Mouse (Mus musculus): Measurements from ENCODE around the gene Cacna2d2.
A peak's percentile ranks its signal among the peaks of the same experiment; 100 is the strongest.

Gene Cacna2d2

DNA sequence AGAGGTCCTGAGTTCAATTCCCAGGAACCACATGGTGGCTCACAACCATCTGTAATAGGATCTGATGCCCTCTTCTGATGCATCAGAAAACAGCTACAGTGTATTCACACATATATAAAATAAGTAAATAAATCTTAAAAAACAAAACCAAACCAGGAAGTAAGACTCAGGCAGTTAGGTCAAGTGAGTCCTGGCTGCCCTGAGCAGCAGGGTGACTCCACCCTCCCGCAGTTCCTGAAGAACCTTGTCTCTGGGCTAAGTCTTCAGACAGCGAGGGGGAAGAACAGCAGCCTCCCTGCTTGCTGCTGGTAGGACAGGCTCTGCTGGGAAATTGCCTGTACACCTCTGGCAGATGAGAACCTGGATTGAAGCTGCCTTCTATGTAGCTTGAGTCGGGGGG is 156.9 kb downstream of the Cacna2d2 start:
- TF ChIP-seq GATA4 (IDR thresholded peaks at IDR 0.05; ENCODE audit: insufficient replicate concordance, low read length): no peak

DNA sequence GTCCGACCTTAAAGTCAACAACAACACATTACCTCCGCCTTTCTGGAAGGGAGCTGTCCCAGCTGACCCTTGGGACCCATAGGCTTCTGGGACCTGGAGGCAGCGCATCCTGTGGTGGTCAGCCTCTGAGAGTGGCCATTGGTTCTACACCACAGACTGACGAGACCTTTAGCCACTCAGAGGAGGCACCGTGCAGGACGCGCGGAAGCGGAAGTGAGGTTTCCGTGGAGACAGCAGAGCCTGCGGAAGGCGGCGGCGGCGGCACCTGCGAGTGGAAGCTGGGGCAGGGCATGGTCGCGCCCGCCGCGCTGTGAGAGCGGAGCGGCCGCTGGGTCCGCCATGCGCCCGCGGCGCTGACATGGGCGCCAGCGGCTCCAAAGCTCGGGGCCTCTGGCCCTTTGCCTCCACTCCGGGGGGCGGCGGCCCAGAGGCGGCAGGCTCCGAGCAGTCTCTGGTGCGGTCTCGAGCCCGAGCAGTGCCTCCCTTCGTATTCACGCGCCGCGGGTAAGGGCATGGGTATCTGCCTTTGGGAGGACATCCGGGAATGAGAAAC is 163.7 kb downstream of the Cacna2d2 start, which contains the start of gene Tusc2:
Gene Tusc2 (plus strand): TSS at position 227 of the 553 bp plus-strand sequence.
- no peak for TF ChIP-seq GATA4 (IDR thresholded peaks at IDR 0.05; ENCODE audit: insufficient replicate concordance, low read length)

DNA sequence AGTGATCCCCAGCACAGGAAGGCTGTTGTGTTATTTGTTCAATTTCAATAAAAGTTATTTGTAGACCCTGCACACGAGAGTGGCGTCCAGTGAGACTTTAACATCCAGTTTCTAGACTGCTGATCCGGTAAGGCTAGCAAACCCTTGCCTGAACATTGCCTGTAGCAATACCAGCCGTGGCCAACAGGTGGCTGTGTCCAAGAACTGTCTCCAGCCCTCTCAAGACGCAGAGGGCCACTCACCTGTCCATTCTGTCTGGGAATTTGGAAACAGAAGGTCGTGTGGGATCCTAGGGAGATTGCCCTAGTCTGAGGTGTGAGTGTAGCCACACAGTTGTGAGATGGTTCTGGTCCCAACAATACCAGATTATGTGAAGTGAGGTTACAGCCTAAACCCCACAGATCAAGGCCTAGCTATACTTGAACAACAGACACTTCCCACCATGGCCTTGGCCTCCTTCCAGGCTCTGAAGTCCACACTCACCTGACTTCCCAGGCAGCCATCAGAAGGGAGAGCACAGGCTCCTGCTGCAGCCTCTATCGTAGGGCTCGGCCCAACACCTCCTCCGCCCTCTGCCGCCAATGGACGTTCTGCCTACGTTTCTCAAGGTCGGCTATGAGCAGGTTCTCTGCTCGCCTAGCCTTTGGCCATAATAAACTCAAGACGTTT is 166.8 kb downstream of the Cacna2d2 start:
- TF ChIP-seq GATA4 (IDR thresholded peaks at IDR 0.05; ENCODE audit: insufficient replicate concordance, low read length): no peak

GRCm38 (mm10) chr9:107566855-107567254 is 167.4 kb downstream of the Cacna2d2 start:
- peak; percentile 97 for TF ChIP-seq GATA4 (IDR thresholded peaks at IDR 0.05; ENCODE audit: insufficient replicate concordance, low read length)

GRCm38 (mm10) chr9:107567702-107568319 is 168.4 kb downstream of the Cacna2d2 start, which contains the start of gene Hyal2:
Gene Hyal2 (plus strand): TSS chr9:107567945.
- peak; percentile 69; the same call in 1 of the 2 replicates for TF ChIP-seq GATA4 (IDR thresholded peaks at IDR 0.05; ENCODE audit: insufficient replicate concordance, low read length)

GRCm38 (mm10) chr9:107568331-107569261 is 169.2 kb downstream of the Cacna2d2 start:
- TF ChIP-seq GATA4 (IDR thresholded peaks at IDR 0.05; ENCODE audit: insufficient replicate concordance, low read length): no peak

DNA sequence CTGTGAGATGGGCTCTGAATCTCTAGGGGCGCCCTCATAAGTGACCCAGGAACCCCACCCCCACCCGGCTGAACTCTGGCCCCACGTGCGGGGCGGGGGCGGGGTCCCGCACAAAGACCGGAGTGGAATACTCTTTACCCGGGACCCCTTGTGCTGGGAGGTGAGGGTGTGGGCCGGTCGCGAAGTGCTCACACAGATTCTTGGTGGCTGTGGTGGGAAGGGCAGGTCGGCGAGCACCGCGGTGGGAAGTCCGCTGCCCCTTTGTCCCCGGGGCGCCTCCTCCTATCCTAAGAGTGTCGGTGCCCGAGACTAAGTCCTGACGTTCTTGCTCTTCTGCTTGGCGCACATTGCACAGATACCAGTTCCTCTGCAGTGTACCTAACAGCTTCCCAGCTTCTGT is 169.9 kb downstream of the Cacna2d2 start:
- TF ChIP-seq GATA4 (IDR thresholded peaks at IDR 0.05; ENCODE audit: insufficient replicate concordance, low read length): peak; percentile 43; the same call in 1 of the 2 replicates

GRCm38 (mm10) chr9:107570016-107570415 is 170.6 kb downstream of the Cacna2d2 start:
- no peak for TF ChIP-seq GATA4 (IDR thresholded peaks at IDR 0.05; ENCODE audit: insufficient replicate concordance, low read length)

DNA sequence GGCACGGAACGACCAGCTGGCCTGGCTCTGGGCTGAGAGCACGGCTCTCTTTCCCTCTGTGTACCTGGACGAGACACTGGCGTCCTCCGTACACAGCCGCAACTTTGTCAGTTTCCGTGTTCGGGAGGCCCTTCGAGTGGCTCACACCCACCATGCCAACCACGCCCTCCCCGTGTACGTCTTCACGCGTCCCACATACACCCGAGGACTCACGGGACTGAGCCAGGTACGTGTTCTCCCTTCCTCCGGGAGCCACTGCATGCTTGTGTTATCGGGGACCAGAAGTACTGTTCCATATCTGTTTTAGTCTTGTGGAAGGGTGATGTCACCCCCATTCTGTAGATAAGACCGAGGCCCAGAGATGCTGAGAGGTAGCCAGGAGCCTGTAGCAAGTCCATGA is 171.4 kb downstream of the Cacna2d2 start:
- TF ChIP-seq GATA4 (IDR thresholded peaks at IDR 0.05; ENCODE audit: insufficient replicate concordance, low read length): no peak

DNA sequence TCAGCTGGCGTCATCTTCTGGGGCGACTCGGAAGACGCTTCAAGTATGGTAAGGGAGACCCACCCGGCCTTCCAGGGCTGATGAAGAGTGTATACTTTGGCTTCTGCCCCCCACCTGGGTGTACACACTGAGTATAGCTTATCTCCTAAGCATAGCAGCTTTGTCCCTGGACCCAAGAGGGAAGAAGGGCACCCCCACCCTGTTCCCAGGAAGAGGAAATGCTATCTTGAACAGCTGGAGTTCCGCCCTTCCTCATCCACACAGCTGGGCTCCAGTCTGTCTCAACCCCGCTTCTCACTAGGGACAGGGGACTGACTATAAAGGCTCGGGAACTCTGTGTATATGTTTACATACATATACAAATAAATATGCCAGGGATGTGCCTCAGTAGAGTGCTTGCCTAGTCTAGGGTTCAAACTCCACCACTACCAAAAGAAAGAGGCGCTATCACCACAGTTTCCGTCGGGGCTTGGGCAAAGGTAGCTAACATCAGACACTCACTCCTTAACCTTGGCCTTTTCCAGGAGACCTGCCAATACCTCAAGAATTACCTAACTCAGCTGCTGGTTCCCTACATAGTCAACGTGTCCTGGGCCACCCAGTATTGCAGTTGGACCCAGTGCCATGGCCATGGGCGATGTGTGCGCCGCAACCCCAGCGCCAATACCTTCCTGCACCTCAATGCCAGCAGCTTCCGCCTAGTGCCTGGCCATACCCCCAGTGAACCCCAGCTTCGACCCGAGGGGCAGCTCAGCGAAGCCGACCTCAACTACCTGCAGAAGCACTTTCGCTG is 172.3 kb downstream of the Cacna2d2 start:
- peak; percentile 97 for TF ChIP-seq GATA4 (IDR thresholded peaks at IDR 0.05; ENCODE audit: insufficient replicate concordance, low read length)

DNA sequence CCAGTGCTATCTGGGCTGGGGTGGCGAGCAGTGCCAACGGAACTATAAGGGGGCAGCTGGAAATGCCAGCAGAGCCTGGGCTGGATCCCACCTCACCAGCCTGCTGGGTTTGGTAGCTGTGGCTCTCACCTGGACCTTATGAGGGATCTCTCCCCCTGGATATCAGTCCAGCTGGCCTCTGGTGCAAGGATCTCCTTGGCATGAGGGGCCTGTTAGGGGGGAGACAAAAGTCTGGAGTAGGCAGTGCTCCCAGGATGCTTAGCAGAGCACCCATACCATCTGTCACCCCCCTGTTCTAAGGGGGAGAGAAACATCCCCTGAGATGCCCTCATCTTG is 172.9 kb downstream of the Cacna2d2 start:
- no peak for TF ChIP-seq GATA4 (IDR thresholded peaks at IDR 0.05; ENCODE audit: insufficient replicate concordance, low read length)

DNA sequence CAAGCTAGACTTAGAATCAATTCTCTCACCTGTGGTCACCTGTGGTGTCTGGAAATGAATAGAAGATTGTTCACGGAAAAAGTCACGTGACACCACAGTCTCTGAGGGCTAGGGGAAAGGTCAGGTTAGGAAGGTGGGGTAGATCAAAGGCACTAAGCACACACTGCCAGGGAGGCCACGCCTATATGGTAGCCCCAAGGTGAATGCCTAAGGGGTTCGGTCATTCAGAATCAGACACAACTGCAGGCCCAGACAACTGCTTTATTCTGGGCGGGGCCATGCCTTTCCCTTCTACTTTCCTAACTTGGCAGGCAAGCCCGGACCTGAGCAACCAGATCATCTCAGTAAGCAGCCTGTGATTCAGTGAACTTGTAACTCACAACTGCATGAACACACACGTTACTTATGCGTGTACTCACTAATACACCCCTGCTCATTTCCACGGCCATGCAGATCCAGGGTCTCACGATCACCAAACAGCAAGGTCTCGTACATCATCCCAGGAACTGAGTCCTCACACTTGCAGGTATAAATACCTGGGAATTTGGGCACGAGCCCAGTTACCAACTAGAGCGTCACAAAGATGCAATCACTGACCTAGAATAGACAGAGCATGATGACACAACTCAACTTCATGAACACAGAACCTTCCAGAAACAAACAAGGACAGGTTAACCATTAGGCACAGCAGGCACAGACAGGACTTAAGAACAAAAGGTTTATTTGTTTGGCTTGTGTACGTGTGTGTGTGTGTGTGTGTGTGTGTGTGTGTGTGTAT is 176.4 kb downstream of the Cacna2d2 start:
- TF ChIP-seq GATA4 (IDR thresholded peaks at IDR 0.05; ENCODE audit: insufficient replicate concordance, low read length): no peak

- no peak; the same call in 1 of the 2 replicates for TF ChIP-seq GATA4 (IDR thresholded peaks at IDR 0.05; ENCODE audit: insufficient replicate concordance, low read length)
Measured at GRCm38 (mm10) chr9:107576357-107577107, 177.1 kb downstream of the Cacna2d2 start, which contains the start of gene Hyal1. Gene Hyal1 (plus strand): TSS chr9:107576927.
